Mouse (Mus musculus): ENCODE data around the gene Erc2. TPM values are rescaled to one million over a fixed set of nuclear protein-coding genes. Genes with fewer than 3 reads are reported as not detected.

Gene Erc2
- polyA plus RNA-seq, 1 experiment from 2014 or later, result 7.3 TPM

GRCm38 (mm10) chr14:28419188-28419587 is 797.0 kb downstream of the Erc2 start:
- H3K4me1 ChIP-seq (ENCODE audit: control insufficient read depth, insufficient read depth, low read length), result peaks cover 4% of the 10 kb centered on the region; the same call in 1 of the 2 replicates

GRCm38 (mm10) chr14:28420596-28420995 is 798.4 kb downstream of the Erc2 start:
- Histone ChIP-seq H3K4me1 (ENCODE audit: control insufficient read depth, insufficient read depth, low read length) (peaks cover 4% of the 10 kb centered on the region; the same call in 1 of the 2 replicates), H3K9me3 (ENCODE audit: control insufficient read depth, low read length) (no peaks in the 10 kb centered on the region), H3K9ac (ENCODE audit: low read depth, low read length) (no peak overlapping the region), H3K27me3 (ENCODE audit: control insufficient read depth, insufficient read depth, low read length) (no peaks in the 10 kb centered on the region; the same call in 1 of the 2 replicates), H3K27ac (ENCODE audit: low read depth, low read length) (no peak overlapping the region), H3K36me3 (ENCODE audit: control insufficient read depth, insufficient read depth, low read length) (no peaks in the 10 kb centered on the region), H3K4me2 (replicated peaks; ENCODE audit: low read depth, low read length) (no peak overlapping the region), H3K4me3 (ENCODE audit: low read length) (no peak overlapping the region)
- no peak for ATAC-seq (ENCODE audit: low FRiP score, low TSS enrichment)
- WGBS, result 88% methylated on average over 11 of the region's 11 CpGs

More at GRCm38 (mm10) chr14:28419188-28419587, 797.0 kb downstream of the Erc2 start:
- no peak overlapping the region for H3K9ac ChIP-seq (ENCODE audit: low read depth, low read length)
- 80% methylated on average over 9 of the region's 9 CpGs for WGBS
- no peak overlapping the region for H3K27ac ChIP-seq (ENCODE audit: low read depth, low read length)
- no peaks in the 10 kb centered on the region; the same call in 1 of the 2 replicates for H3K27me3 ChIP-seq (ENCODE audit: control insufficient read depth, insufficient read depth, low read length)
- H3K9me3 ChIP-seq (ENCODE audit: control insufficient read depth, low read length), result no peaks in the 10 kb centered on the region
- ATAC-seq (ENCODE audit: low FRiP score, low TSS enrichment), result no peak
- H3K36me3 ChIP-seq (ENCODE audit: control insufficient read depth, insufficient read depth, low read length), result no peaks in the 10 kb centered on the region
- H3K4me3 ChIP-seq (ENCODE audit: low read length), result no peak overlapping the region
- H3K4me2 ChIP-seq (replicated peaks; ENCODE audit: low read depth, low read length), result no peak overlapping the region

GRCm38 (mm10) chr14:28426610-28427009 is 804.4 kb downstream of the Erc2 start:
- WGBS, result 74% methylated on average over 2 of the region's 2 CpGs
- H3K36me3 ChIP-seq (ENCODE audit: control insufficient read depth, insufficient read depth, low read length), result no peaks in the 10 kb centered on the region
- H3K27me3 ChIP-seq (ENCODE audit: control insufficient read depth, insufficient read depth, low read length), result no peaks in the 10 kb centered on the region
- ATAC-seq (ENCODE audit: low FRiP score, low TSS enrichment), result no peak
- no peak overlapping the region for H3K9ac ChIP-seq (ENCODE audit: low read depth, low read length)
- H3K4me1 ChIP-seq (ENCODE audit: control insufficient read depth, insufficient read depth, low read length), result no peaks in the 10 kb centered on the region
- H3K9me3 ChIP-seq (ENCODE audit: control insufficient read depth, low read length), result no peaks in the 10 kb centered on the region
- H3K27ac ChIP-seq (ENCODE audit: low read depth, low read length), result no peak overlapping the region
- no peak overlapping the region for H3K4me2 ChIP-seq (replicated peaks; ENCODE audit: low read depth, low read length)
- no peak overlapping the region for H3K4me3 ChIP-seq (ENCODE audit: low read length)

- 71% methylated on average over 7 of the region's 7 CpGs for WGBS
- no peaks in the 10 kb centered on the region for H3K9me3 ChIP-seq (ENCODE audit: control insufficient read depth, low read length)
These were observed 809.6 kb downstream of the Erc2 start for GRCm38 (mm10) chr14:28431703-28432309.

GRCm38 (mm10) chr14:28434996-28435395 is 812.8 kb downstream of the Erc2 start:
- Histone ChIP-seq H3K4me2 (replicated peaks; ENCODE audit: low read depth, low read length) (no peak overlapping the region), H3K4me3 (ENCODE audit: low read length) (no peak overlapping the region), H3K27ac (ENCODE audit: low read depth, low read length) (no peak overlapping the region), H3K9me3 (ENCODE audit: control insufficient read depth, low read length) (no peaks in the 10 kb centered on the region), H3K36me3 (ENCODE audit: control insufficient read depth, insufficient read depth, low read length) (no peaks in the 10 kb centered on the region), H3K9ac (ENCODE audit: low read depth, low read length) (no peak overlapping the region), H3K4me1 (ENCODE audit: control insufficient read depth, insufficient read depth, low read length) (no peaks in the 10 kb centered on the region), H3K27me3 (ENCODE audit: control insufficient read depth, insufficient read depth, low read length) (peaks cover 3% of the 10 kb centered on the region; the same call in 1 of the 2 replicates)
- 74% methylated on average over 7 of the region's 7 CpGs for WGBS
- ATAC-seq (ENCODE audit: low FRiP score, low TSS enrichment), result no peak

More at GRCm38 (mm10) chr14:28431703-28432309, 809.6 kb downstream of the Erc2 start:
- Histone ChIP-seq H3K4me2 (replicated peaks; ENCODE audit: low read depth, low read length) (no peak overlapping the region), H3K4me1 (ENCODE audit: control insufficient read depth, insufficient read depth, low read length) (no peaks in the 10 kb centered on the region), H3K36me3 (ENCODE audit: control insufficient read depth, insufficient read depth, low read length) (no peaks in the 10 kb centered on the region), H3K27me3 (ENCODE audit: control insufficient read depth, insufficient read depth, low read length) (peaks cover 3% of the 10 kb centered on the region; the same call in 1 of the 2 replicates), H3K9ac (ENCODE audit: low read depth, low read length) (no peak overlapping the region), H3K27ac (ENCODE audit: low read depth, low read length) (no peak overlapping the region), H3K4me3 (ENCODE audit: low read length) (no peak overlapping the region)
- no peak for ATAC-seq (ENCODE audit: low FRiP score, low TSS enrichment)

- no peaks in the 10 kb centered on the region; the same call in 1 of the 2 replicates for H3K27me3 ChIP-seq (ENCODE audit: control insufficient read depth, insufficient read depth, low read length)
- WGBS, result 91% methylated on average over 6 of the region's 6 CpGs
- no peaks in the 10 kb centered on the region for H3K36me3 ChIP-seq (ENCODE audit: control insufficient read depth, insufficient read depth, low read length)
- peaks cover 10% of the 10 kb centered on the region; the same call in 1 of the 2 replicates for H3K4me1 ChIP-seq (ENCODE audit: control insufficient read depth, insufficient read depth, low read length)
- no peaks in the 10 kb centered on the region for H3K9me3 ChIP-seq (ENCODE audit: control insufficient read depth, low read length)
- ATAC-seq (ENCODE audit: low FRiP score, low TSS enrichment), result no peak
- H3K9ac ChIP-seq (ENCODE audit: low read depth, low read length), result no peak overlapping the region
- no peak overlapping the region for H3K27ac ChIP-seq (ENCODE audit: low read depth, low read length)
- no peak overlapping the region for H3K4me2 ChIP-seq (replicated peaks; ENCODE audit: low read depth, low read length)
- H3K4me3 ChIP-seq (ENCODE audit: low read length), result no peak overlapping the region
These were observed 816.9 kb downstream of the Erc2 start for GRCm38 (mm10) chr14:28439171-28439570.

GRCm38 (mm10) chr14:28441240-28441967 is 819.2 kb downstream of the Erc2 start:
- H3K4me3 ChIP-seq (ENCODE audit: low read length), result no peak overlapping the region
- no peak overlapping the region for H3K9ac ChIP-seq (ENCODE audit: low read depth, low read length)
- ATAC-seq (ENCODE audit: low FRiP score, low TSS enrichment), result no peak
- WGBS, result 20% methylated on average over 14 of the region's 14 CpGs
- H3K27me3 ChIP-seq (ENCODE audit: control insufficient read depth, insufficient read depth, low read length), result no peaks in the 10 kb centered on the region; the same call in 1 of the 2 replicates
- no peak overlapping the region for H3K4me2 ChIP-seq (replicated peaks; ENCODE audit: low read depth, low read length)
- H3K27ac ChIP-seq (ENCODE audit: low read depth, low read length), result peak overlapping the region; percentile 53; the same call in 1 of the 2 replicates
- H3K9me3 ChIP-seq (ENCODE audit: control insufficient read depth, low read length), result no peaks in the 10 kb centered on the region
- no peaks in the 10 kb centered on the region for H3K36me3 ChIP-seq (ENCODE audit: control insufficient read depth, insufficient read depth, low read length)
- peaks cover 10% of the 10 kb centered on the region; the same call in 1 of the 2 replicates for H3K4me1 ChIP-seq (ENCODE audit: control insufficient read depth, insufficient read depth, low read length)

GRCm38 (mm10) chr14:28443254-28443944 is 821.2 kb downstream of the Erc2 start:
- H3K9ac ChIP-seq (ENCODE audit: low read depth, low read length), result no peak overlapping the region
- H3K4me1 ChIP-seq (ENCODE audit: control insufficient read depth, insufficient read depth, low read length), result peaks cover 10% of the 10 kb centered on the region; the same call in 1 of the 2 replicates
- H3K4me3 ChIP-seq (ENCODE audit: low read length), result no peak overlapping the region
- H3K27me3 ChIP-seq (ENCODE audit: control insufficient read depth, insufficient read depth, low read length), result no peaks in the 10 kb centered on the region; the same call in 1 of the 2 replicates
- H3K9me3 ChIP-seq (ENCODE audit: control insufficient read depth, low read length), result no peaks in the 10 kb centered on the region
- ATAC-seq (ENCODE audit: low FRiP score, low TSS enrichment), result no peak
- no peak overlapping the region for H3K4me2 ChIP-seq (replicated peaks; ENCODE audit: low read depth, low read length)
- no peak overlapping the region for H3K27ac ChIP-seq (ENCODE audit: low read depth, low read length)
- no peaks in the 10 kb centered on the region for H3K36me3 ChIP-seq (ENCODE audit: control insufficient read depth, insufficient read depth, low read length)
- WGBS, result 78% methylated on average over 7 of the region's 7 CpGs
